Mouse (Mus musculus) layer of hippocampus, adult 6 months (tissue): Measurements from ENCODE around the gene Zfp180. TPM values are rescaled to one million over a fixed set of nuclear protein-coding genes. Genes with fewer than 3 reads are reported as not detected.

Source experiments
- long read RNA-seq, 2 experiments: library from polyadenylated mRNA; unstranded; transcript quantifications; one replicate each; pipeline ENCODE4 v2.0.0; 2019 to 2020
- polyA plus RNA-seq: library from polyadenylated mRNA; unstranded; fragments of <200 nt; fragmentation: Nextera tagmentation; gene quantifications from 2 replicates; pipeline ENCODE4 v1.2.3, GENCODE M21; 2021

Gene Zfp180
- 18.2 and 19.7 TPM in 2 replicates for polyA plus RNA-seq
- long read RNA-seq, experiment 1, transcript Zfp180-201 (5 exons, 3,901 nt) = major isoform, 7 of 10 reads
- long read RNA-seq, experiment 1, partial matches to known transcripts = 0 of 10 reads
- long read RNA-seq, experiment 1, other reads (novel, unspliced or antisense) = 3 of 10 reads
- long read RNA-seq, experiment 2, transcript Zfp180-203 (6 exons, 827 nt) = minor isoform, 5 of 186 reads
- long read RNA-seq, experiment 2, transcript Zfp180-201 (5 exons, 3,901 nt) = major isoform, 149 of 186 reads
- long read RNA-seq, experiment 2, partial matches to known transcripts = 1 of 186 reads
- long read RNA-seq, experiment 2, other reads (novel, unspliced or antisense) = 31 of 186 reads

DNA sequence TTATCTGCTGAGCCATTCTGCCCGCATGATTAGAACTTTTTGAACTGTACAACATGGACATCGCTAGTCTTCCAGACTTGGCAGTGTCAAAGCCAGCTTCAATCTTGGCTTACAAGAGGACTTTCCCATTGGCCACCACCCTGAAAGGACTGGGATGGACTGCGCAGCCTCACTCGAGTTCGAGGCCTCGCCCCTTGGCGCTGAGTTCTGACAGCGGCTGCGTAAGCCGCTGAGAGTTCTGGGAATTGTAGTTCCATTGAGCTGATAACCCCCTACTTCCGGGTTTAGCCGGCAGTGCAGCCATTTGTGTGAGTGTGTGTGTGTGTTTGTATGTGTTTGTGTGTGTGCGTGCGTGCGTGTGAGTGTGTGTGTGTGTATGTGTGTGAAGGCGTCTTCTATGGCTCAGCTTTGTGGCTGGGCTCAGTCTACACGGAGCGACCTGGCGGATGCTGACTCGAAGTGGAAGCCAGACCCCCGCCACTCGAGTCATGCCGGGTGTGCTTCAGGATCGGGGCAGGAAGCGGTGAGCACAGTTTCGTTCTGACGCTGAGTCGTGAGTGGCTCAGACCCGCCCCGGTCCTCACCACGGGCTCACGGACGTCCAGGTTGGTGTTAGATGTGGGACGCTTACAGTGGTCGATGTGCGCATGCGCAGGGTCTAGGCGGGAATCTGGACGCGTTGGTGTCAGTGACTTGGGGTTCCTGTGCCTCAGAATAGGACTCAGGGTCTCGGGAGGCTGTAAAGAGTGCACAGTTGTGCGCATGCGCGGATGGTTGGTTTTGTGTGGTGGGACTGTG, at the start of gene Zfp180:
TSS of gene Zfp180 (plus strand) at position 291 of the 798 bp plus-strand sequence.

DNA sequence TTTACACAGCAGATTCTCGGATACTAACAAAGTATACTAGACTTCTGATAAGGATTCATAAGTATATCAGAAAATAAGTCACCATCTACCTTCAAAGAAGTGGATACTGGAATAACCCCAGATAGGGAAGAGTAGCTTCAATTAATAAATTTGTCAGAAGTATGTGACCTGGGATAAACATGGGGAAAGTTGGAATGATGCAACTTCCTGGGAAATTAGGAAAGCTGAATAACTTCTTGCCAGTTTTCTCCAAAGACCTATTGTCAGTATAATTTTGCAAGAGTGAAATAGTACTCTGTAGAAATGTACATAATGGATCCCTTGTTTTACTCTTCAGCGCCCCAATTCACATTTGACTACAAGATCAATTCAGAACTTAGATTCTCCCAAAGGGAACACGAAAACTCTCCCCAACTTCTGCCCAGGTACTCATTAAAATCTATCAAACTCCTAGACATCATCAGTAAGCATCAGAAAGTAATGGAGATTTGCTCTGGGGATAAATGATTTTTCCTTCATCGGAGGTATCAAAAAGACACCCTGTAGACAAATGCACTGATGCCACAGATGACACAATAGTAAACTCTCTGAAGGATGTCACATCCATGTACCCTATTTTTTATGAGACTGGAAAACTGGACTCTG, 28.9 kb upstream of the Zfp180 start, which contains the start of gene Vmn1r183:
TSS of gene Vmn1r183 (plus strand) at position 595 of the 645 bp plus-strand sequence.

GRCm38 (mm10) chr7:24112156-24112856, 30.6 kb downstream of the Zfp180 start, which contains the start of gene Zfp112:
Gene Zfp112, plus strand, starts transcription at chr7:24112314.

DNA sequence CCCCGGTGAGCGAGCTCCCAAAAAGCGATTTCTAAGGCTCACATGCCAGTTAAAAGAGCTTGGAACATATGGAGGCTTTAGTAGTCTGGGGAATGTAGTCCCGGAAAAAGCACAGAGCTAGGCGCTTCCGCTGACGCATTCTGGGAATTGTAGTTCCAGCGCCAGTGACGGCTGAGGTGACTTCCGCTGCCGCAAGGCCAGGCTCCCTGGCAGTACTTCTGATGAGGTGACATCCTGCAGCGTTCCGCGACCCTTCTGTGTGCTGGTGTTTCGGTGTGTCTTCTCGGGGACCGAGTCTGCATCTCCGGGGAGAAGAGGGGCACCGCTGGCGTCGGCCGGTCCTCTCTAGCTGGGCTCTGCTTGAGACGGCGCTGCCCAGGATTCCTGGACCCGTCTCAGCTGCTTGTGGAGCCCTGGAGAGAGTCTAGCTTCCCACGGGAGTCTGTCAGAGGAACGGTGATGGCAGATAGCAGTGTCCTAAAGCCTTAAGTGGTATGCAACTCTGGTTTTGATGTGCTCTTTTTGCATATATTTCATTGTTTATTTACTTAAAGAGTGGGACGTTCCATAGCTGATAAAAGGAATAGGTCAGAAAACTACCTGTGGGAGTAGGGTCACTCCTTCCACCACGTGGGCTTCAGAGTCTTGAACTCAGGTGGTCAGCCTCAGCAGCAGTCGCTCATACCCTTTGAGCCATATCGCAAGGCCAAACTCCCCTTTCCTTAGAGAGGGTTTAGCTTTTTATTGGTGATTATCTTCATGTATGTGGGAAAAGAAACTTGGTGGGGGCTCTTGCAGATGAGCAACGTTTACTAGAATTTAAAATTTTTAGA, 52.5 kb downstream of the Zfp180 start, which contains the start of gene Zfp235:
TSS of gene Zfp235 (plus strand) at position 174 of the 833 bp plus-strand sequence.

Other genes starting within 250 kb of the Zfp180 start
- gene Vmn1r176, start 244.6 kb upstream of the Zfp180 start, polyA plus RNA-seq = not detected in 2 replicates
- gene Vmn1r177, start 215.5 kb upstream of the Zfp180 start, polyA plus RNA-seq = not detected in 2 replicates
- gene Vmn1r178, start 189.9 kb upstream of the Zfp180 start, polyA plus RNA-seq = not detected in 2 replicates
- not detected in 2 replicates for gene Vmn1r179, start 154.9 kb upstream of the Zfp180 start, polyA plus RNA-seq
- not detected in 2 replicates for gene Vmn1r180, start 131.3 kb upstream of the Zfp180 start, polyA plus RNA-seq
- not detected in 2 replicates for gene Vmn1r181, start 107.3 kb upstream of the Zfp180 start, polyA plus RNA-seq
- gene V1rd19, start 80.2 kb upstream of the Zfp180 start, polyA plus RNA-seq = not detected in 2 replicates
- gene Vmn1r183, start 28.7 kb upstream of the Zfp180 start, polyA plus RNA-seq = not detected in 2 replicates
- gene Zfp112, start 30.4 kb downstream of the Zfp180 start, polyA plus RNA-seq = 2.3 TPM in 2 replicates
- gene Zfp235, start 52.2 kb downstream of the Zfp180 start, polyA plus RNA-seq = 11.1 and 12.1 TPM in 2 replicates
- gene Zfp114, start 93.1 kb downstream of the Zfp180 start, polyA plus RNA-seq = 0.94 and 1.2 TPM in 2 replicates
- gene Zfp111, start 129.5 kb downstream of the Zfp180 start, polyA plus RNA-seq = 1.5 and 1.8 TPM in 2 replicates
- 3.6 and 3.8 TPM in 2 replicates for gene Zfp109, start 155.6 kb downstream of the Zfp180 start, polyA plus RNA-seq
- gene Zfp108, start 172.9 kb downstream of the Zfp180 start, polyA plus RNA-seq = 2.3 and 2.5 TPM in 2 replicates
- 6.3 and 7.2 TPM in 2 replicates for gene Zfp93, start 188.5 kb downstream of the Zfp180 start, polyA plus RNA-seq
- 12.8 and 14.5 TPM in 2 replicates for gene Zfp61, start 219.3 kb downstream of the Zfp180 start, polyA plus RNA-seq
- 10.7 and 11.8 TPM in 2 replicates for gene Zfp94, start 234.7 kb downstream of the Zfp180 start, polyA plus RNA-seq